8 mouse cellular contexts compared by ENCODE assay signal in genomic region chr6:97204952-97205351, GRCm38 (mm10). TPM values are rescaled to one million over a fixed set of nuclear protein-coding genes. Genes with fewer than 3 reads are reported as not detected.
A peak's percentile ranks its signal among the peaks of the same experiment; 100 is the strongest.
DNase-seq lines count a peak whose midpoint lies in the region; ATAC-seq and TF ChIP-seq lines count a peak whose summit lies in the region.

No protein-coding gene starts in this region.

- H3K4me1 ChIP-seq in heart, embryonic 12.5 days (replicated peaks) = peaks cover 12% of the 10 kb centered on the region
- peaks cover 14% of the 10 kb centered on the region for H3K4me1 ChIP-seq in embryonic facial prominence, embryonic 14.5 days (ENCODE audit: control insufficient read depth, insufficient read depth, low read length)
- H3K4me1 ChIP-seq in intestine, embryonic 14.5 days (replicated peaks; ENCODE audit: control insufficient read depth, insufficient read depth, low read length) = peaks cover 9% of the 10 kb centered on the region; the same call in 1 of the 2 replicates
- H3K4me1 ChIP-seq in liver, postnatal 0 days (ENCODE audit: insufficient read depth) = peaks cover 22% of the 10 kb centered on the region
- peaks cover 12% of the 10 kb centered on the region for H3K4me1 ChIP-seq in stomach, embryonic 15.5 days

- no peak for TF ChIP-seq CTCF in liver, postnatal 0 days (IDR thresholded peaks at IDR 0.05; ENCODE audit: low read depth)

- peak overlapping the region; percentile 71 for H3K4me2 ChIP-seq in heart, embryonic 12.5 days
- peak overlapping the region; percentile 81 for H3K4me2 ChIP-seq in embryonic facial prominence, embryonic 14.5 days (ENCODE audit: low read depth, low read length)
- peak overlapping the region; percentile 60 for H3K4me2 ChIP-seq in intestine, embryonic 14.5 days (ENCODE audit: low read length)
- H3K4me2 ChIP-seq in liver, postnatal 0 days (ENCODE audit: low read depth, low read length) = peak overlapping the region; percentile 91
- H3K4me2 ChIP-seq in stomach, embryonic 15.5 days = peak overlapping the region; percentile 60

- no peaks in the 10 kb centered on the region for H3K27me3 ChIP-seq in heart, embryonic 12.5 days (replicated peaks)
- no peaks in the 10 kb centered on the region for H3K27me3 ChIP-seq in embryonic facial prominence, embryonic 14.5 days (replicated peaks; ENCODE audit: control insufficient read depth, insufficient read depth, low read length)
- no peaks in the 10 kb centered on the region for H3K27me3 ChIP-seq in intestine, embryonic 14.5 days (replicated peaks; ENCODE audit: control insufficient read depth, insufficient read depth, low read length)
- no peaks in the 10 kb centered on the region for H3K27me3 ChIP-seq in liver, postnatal 0 days (ENCODE audit: insufficient read depth, low read length)
- no peaks in the 10 kb centered on the region for H3K27me3 ChIP-seq in stomach, embryonic 15.5 days (replicated peaks)

- TF ChIP-seq EP300 in liver, postnatal 0 days (IDR thresholded peaks at IDR 0.05; ENCODE audit: low read depth) = no peak

- WGBS in heart, embryonic 12.5 days = 2% methylated on average over 8 of the region's 16 CpGs
- 0% methylated on average over 16 of the region's 16 CpGs for WGBS in embryonic facial prominence, embryonic 14.5 days
- under 1% methylated on average over 15 of the region's 16 CpGs for WGBS in intestine, embryonic 14.5 days
- WGBS in liver, postnatal 0 days (ENCODE audit: insufficient replicate concordance) = under 1% methylated on average over 16 of the region's 16 CpGs
- 1% methylated on average over 16 of the region's 16 CpGs for WGBS in stomach, embryonic 15.5 days

- H3K9me3 ChIP-seq in heart, embryonic 12.5 days (replicated peaks) = no peaks in the 10 kb centered on the region
- H3K9me3 ChIP-seq in embryonic facial prominence, embryonic 14.5 days (ENCODE audit: control insufficient read depth, low read length) = no peaks in the 10 kb centered on the region
- H3K9me3 ChIP-seq in intestine, embryonic 14.5 days (ENCODE audit: control insufficient read depth, low read length) = no peaks in the 10 kb centered on the region
- no peaks in the 10 kb centered on the region for H3K9me3 ChIP-seq in liver, postnatal 0 days (ENCODE audit: low read length)
- H3K9me3 ChIP-seq in stomach, embryonic 15.5 days = no peaks in the 10 kb centered on the region

- H3K36me3 ChIP-seq in heart, embryonic 12.5 days = peaks cover 5% of the 10 kb centered on the region
- peaks cover 9% of the 10 kb centered on the region; the same call in 1 of the 2 replicates for H3K36me3 ChIP-seq in embryonic facial prominence, embryonic 14.5 days (ENCODE audit: control insufficient read depth, insufficient read depth, low read length)
- H3K36me3 ChIP-seq in intestine, embryonic 14.5 days (ENCODE audit: control insufficient read depth, insufficient read depth, low read length) = peaks cover 14% of the 10 kb centered on the region
- no peaks in the 10 kb centered on the region for H3K36me3 ChIP-seq in liver, postnatal 0 days (replicated peaks; ENCODE audit: insufficient read depth, low read length)
- H3K36me3 ChIP-seq in stomach, embryonic 15.5 days = no peaks in the 10 kb centered on the region; the same call in 1 of the 2 replicates

- peak overlapping the region; percentile 90 for H3K27ac ChIP-seq in heart, embryonic 12.5 days (ENCODE audit: poor library complexity, severe bottlenecking)
- H3K27ac ChIP-seq in embryonic facial prominence, embryonic 14.5 days (replicated peaks; ENCODE audit: low read depth, low read length) = peak overlapping the region; percentile 90
- H3K27ac ChIP-seq in intestine, embryonic 14.5 days (ENCODE audit: low read depth) = peak overlapping the region; percentile 86
- H3K27ac ChIP-seq in liver, postnatal 0 days (ENCODE audit: low read depth) = peak overlapping the region; percentile 93
- H3K27ac ChIP-seq in stomach, embryonic 15.5 days = peak overlapping the region; percentile 84

- peak overlapping the region; percentile 98 for H3K9ac ChIP-seq in heart, embryonic 12.5 days
- peak overlapping the region; percentile 98 for H3K9ac ChIP-seq in embryonic facial prominence, embryonic 14.5 days (ENCODE audit: low read depth, low read length)
- H3K9ac ChIP-seq in intestine, embryonic 14.5 days (ENCODE audit: low read length) = peak overlapping the region; percentile 96
- H3K9ac ChIP-seq in liver, postnatal 0 days (replicated peaks) = peak overlapping the region; percentile 99
- H3K9ac ChIP-seq in stomach, embryonic 15.5 days = peak overlapping the region; percentile 95

- H3K4me3 ChIP-seq in heart, embryonic 12.5 days = peak overlapping the region; percentile 96
- peak overlapping the region; percentile 92 for H3K4me3 ChIP-seq in embryonic facial prominence, embryonic 14.5 days (ENCODE audit: low read depth, low read length)
- peak overlapping the region; percentile 98 for H3K4me3 ChIP-seq in intestine, embryonic 14.5 days (ENCODE audit: low read depth, low read length)
- H3K4me3 ChIP-seq in liver, postnatal 0 days (ENCODE audit: low read depth, low read length) = peak overlapping the region; percentile 98
- peak overlapping the region; percentile 92 for H3K4me3 ChIP-seq in stomach, embryonic 15.5 days (replicated peaks)

- DNase-seq in heart, adult 9 months (ENCODE audit: low spot score in 2 of 2) = no peak
- DNase-seq in adipocyte (ENCODE audit: low spot score) = peak; percentile 48
- no peak for DNase-seq in embryonic facial prominence, embryonic 14.5 days (ENCODE audit: low spot score)
- peak; percentile 75 for DNase-seq in intestine, embryonic 14.5 days (ENCODE audit: low spot score)
- peak; percentile 56 for DNase-seq in liver, postnatal 0 days
- no peak for DNase-seq in right cerebral cortex, adult 2 months (ENCODE audit: low spot score in 2 of 2)

- peak; percentile 57 for ATAC-seq in heart, embryonic 12.5 days (ENCODE audit: insufficient number of reproducible peaks, low FRiP score)
- ATAC-seq in embryonic facial prominence, embryonic 14.5 days (ENCODE audit: low read depth) = peak; percentile 26; the same call in 1 of the 2 replicates
- ATAC-seq in intestine, embryonic 14.5 days (replicated peaks; ENCODE audit: low FRiP score, low TSS enrichment, low read depth) = peak; percentile 68
- ATAC-seq in liver, postnatal 0 days = peak; percentile 41
- ATAC-seq in stomach, embryonic 15.5 days (ENCODE audit: insufficient read depth, low FRiP score, low read depth) = no peak

RNA-seq across cellular contexts. Expression of gene Uba3, which starts 0.5 kb away (rescaled TPM):
- 79.1 and 79.3 TPM in 2 replicates for polyA plus RNA-seq in heart, embryonic 12.5 days (2016; fragmentation: Nextera tagmentation; extraction: Ambion mirVana)
- polyA plus RNA-seq in embryonic facial prominence, embryonic 14.5 days (2014; fragmentation: Nextera tagmentation; extraction: Ambion mirVana) = 77.7 and 88.3 TPM in 2 replicates
- 64.8 and 72.1 TPM in 2 replicates for polyA plus RNA-seq in intestine, embryonic 14.5 days (2014; fragmentation: Nextera tagmentation; extraction: Ambion mirVana)
- 16.1 and 17.2 TPM in 2 replicates for polyA plus RNA-seq in liver, postnatal 0 days (2015; fragmentation: Nextera tagmentation; extraction: Ambion mirVana)
- polyA plus RNA-seq in stomach, embryonic 15.5 days (2015; fragmentation: Nextera tagmentation; extraction: Ambion mirVana) = 58.8 and 62.3 TPM in 2 replicates

RNA-seq across cellular contexts. Expression of gene Arl6ip5, which starts 5.5 kb away (rescaled TPM):
- 96.9 and 97.9 TPM in 2 replicates for polyA plus RNA-seq in heart, embryonic 12.5 days (2016; fragmentation: Nextera tagmentation; extraction: Ambion mirVana)
- 78.1 and 78.3 TPM in 2 replicates for polyA plus RNA-seq in embryonic facial prominence, embryonic 14.5 days (2014; fragmentation: Nextera tagmentation; extraction: Ambion mirVana)
- 33.1 and 35.0 TPM in 2 replicates for polyA plus RNA-seq in intestine, embryonic 14.5 days (2014; fragmentation: Nextera tagmentation; extraction: Ambion mirVana)
- 25.5 and 27.1 TPM in 2 replicates for polyA plus RNA-seq in liver, postnatal 0 days (2015; fragmentation: Nextera tagmentation; extraction: Ambion mirVana)
- polyA plus RNA-seq in stomach, embryonic 15.5 days (2015; fragmentation: Nextera tagmentation; extraction: Ambion mirVana) = 70.1 and 71.4 TPM in 2 replicates

RNA-seq across cellular contexts. Expression of gene Tmf1, which starts 26.0 kb away (rescaled TPM):
- 28.7 and 29.9 TPM in 2 replicates for polyA plus RNA-seq in heart, embryonic 12.5 days (2016; fragmentation: Nextera tagmentation; extraction: Ambion mirVana)
- 36.4 and 37.7 TPM in 2 replicates for polyA plus RNA-seq in embryonic facial prominence, embryonic 14.5 days (2014; fragmentation: Nextera tagmentation; extraction: Ambion mirVana)
- polyA plus RNA-seq in intestine, embryonic 14.5 days (2014; fragmentation: Nextera tagmentation; extraction: Ambion mirVana) = 27.8 and 27.9 TPM in 2 replicates
- polyA plus RNA-seq in liver, postnatal 0 days (2015; fragmentation: Nextera tagmentation; extraction: Ambion mirVana) = 17.5 and 20.3 TPM in 2 replicates
- polyA plus RNA-seq in stomach, embryonic 15.5 days (2015; fragmentation: Nextera tagmentation; extraction: Ambion mirVana) = 34.8 and 36.1 TPM in 2 replicates

RNA-seq across cellular contexts. Expression of gene Lmod3, which starts 47.6 kb away (rescaled TPM):
- polyA plus RNA-seq in heart, embryonic 12.5 days (2016; fragmentation: Nextera tagmentation; extraction: Ambion mirVana) = 18.0 and 18.7 TPM in 2 replicates
- polyA plus RNA-seq in embryonic facial prominence, embryonic 14.5 days (2014; fragmentation: Nextera tagmentation; extraction: Ambion mirVana) = 17.1 and 21.6 TPM in 2 replicates
- polyA plus RNA-seq in intestine, embryonic 14.5 days (2014; fragmentation: Nextera tagmentation; extraction: Ambion mirVana) = 0.11 TPM in 1 of 2 replicates, not detected in the other
- 0.11 and 0.77 TPM in 2 replicates for polyA plus RNA-seq in liver, postnatal 0 days (2015; fragmentation: Nextera tagmentation; extraction: Ambion mirVana)
- polyA plus RNA-seq in stomach, embryonic 15.5 days (2015; fragmentation: Nextera tagmentation; extraction: Ambion mirVana) = 0.19 and 0.41 TPM in 2 replicates

RNA-seq across cellular contexts. Expression of gene Eogt, which starts 56.0 kb away (rescaled TPM):
- polyA plus RNA-seq in heart, embryonic 12.5 days (2016; fragmentation: Nextera tagmentation; extraction: Ambion mirVana) = 15.1 and 17.1 TPM in 2 replicates
- 7.9 and 10.1 TPM in 2 replicates for polyA plus RNA-seq in embryonic facial prominence, embryonic 14.5 days (2014; fragmentation: Nextera tagmentation; extraction: Ambion mirVana)
- 6.8 and 9.3 TPM in 2 replicates for polyA plus RNA-seq in intestine, embryonic 14.5 days (2014; fragmentation: Nextera tagmentation; extraction: Ambion mirVana)
- 1.0 and 1.8 TPM in 2 replicates for polyA plus RNA-seq in liver, postnatal 0 days (2015; fragmentation: Nextera tagmentation; extraction: Ambion mirVana)
- 10.8 and 12.2 TPM in 2 replicates for polyA plus RNA-seq in stomach, embryonic 15.5 days (2015; fragmentation: Nextera tagmentation; extraction: Ambion mirVana)

Comparison
In these comparisons a context has a peak if more than half of its experiments do, and no peak if none do; other contexts are left out.
1. DNase-seq: peak in adipocyte (single experiment), intestine, embryonic 14.5 days (single experiment) and liver, postnatal 0 days (single experiment); none in heart, adult 9 months (0 of 2), embryonic facial prominence, embryonic 14.5 days (single experiment) and right cerebral cortex, adult 2 months (0 of 2).
2. Peak in every context shown above with its lines, with median percentiles within 50 percentile points of each other: H3K27ac ChIP-seq, H3K4me2 ChIP-seq, H3K4me3 ChIP-seq and H3K9ac ChIP-seq.